Mouse (Mus musculus): ENCODE data around the gene Arhgef26. TPM values are rescaled to one million over a fixed set of nuclear protein-coding genes. Genes with fewer than 3 reads are reported as not detected.

Arhgef26 gene
- not detected in 2 replicates for polyA plus RNA-seq (2012)

DNA sequence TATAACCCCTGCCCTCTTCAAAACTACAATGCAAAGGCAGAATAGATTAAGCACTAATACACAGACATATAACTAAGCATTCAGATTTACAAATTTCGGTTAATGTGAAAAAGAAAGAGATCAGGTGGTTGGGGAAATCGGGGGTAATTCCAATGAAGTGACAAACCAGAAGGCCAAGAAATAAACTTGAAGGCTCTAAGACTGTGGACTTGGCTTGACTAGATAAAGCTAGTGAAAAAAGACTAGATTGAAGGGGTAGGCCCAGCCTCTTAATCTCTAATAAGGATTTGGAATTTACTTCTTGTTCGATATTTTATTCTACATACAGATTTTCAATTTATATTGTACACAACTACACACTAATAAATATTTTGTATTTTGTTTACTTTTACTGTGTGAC, at the start of gene Arhgef26:
Gene Arhgef26, plus strand, starts transcription at position 301 of the 400 bp plus-strand sequence.
- TF ChIP-seq GATA1 (IDR thresholded peaks at IDR 0.05; ENCODE audit: low read length), result no peak

DNA sequence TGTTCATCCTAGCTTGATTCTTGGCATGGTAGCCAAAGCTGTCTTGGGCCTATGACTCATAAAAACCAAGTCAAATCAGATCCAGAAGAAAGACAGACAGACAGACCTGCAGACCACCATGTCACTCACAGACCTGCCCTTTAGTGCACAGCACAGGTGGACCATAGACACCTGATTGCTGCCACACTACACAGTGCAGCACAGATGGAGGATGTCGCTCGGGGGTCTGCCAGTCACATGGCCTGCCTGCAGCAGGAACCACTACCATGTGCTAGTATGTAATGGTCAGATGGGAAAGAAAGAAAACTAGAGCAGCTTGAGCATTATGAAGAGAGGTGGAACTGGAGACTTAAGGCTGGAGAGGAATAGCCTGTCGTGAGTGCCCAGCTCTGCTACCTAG, 27.7 kb upstream of the Arhgef26 start:
- TF ChIP-seq GATA1 (IDR thresholded peaks at IDR 0.05; ENCODE audit: low read length), result no peak

DNA sequence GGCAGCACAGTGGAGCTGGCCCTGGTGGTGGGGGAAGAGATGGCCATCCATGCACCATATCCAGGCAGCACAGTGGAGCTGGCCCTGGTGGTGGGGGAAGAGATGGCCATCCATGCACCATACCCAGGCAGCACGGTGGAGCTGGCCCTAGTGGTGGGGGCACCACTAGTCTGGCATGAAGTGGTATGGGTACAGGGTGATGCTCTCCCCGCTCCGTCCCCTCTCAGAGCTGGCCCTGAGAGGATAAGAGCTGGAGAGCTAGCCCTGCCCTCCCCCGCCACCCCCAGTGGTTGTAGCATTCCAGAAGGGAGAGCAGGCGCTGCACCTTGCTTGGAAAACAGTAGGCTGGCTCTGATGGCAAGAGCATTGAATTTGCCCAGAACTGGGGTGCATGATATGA, 26.9 kb upstream of the Arhgef26 start:
- no peak for TF ChIP-seq GATA1 (IDR thresholded peaks at IDR 0.05; ENCODE audit: low read length)

DNA sequence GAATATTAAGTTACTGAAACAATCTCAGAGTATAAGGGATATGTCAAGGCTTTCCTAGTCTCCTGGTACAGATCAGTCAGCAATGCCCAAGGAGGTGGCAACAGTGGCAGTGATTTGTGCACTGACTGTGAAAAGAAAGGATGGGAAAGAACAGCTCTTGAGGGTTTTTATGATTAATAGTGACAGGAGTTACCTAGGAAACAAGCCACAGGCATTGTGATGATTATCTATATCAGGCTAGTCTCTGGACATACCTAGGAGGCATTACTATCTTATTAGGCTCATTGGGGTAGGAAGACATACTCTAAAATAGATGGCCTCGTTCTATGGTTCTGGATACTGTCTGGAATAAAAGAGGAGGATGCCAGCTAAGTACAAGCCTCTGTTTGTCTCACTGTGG, 13.4 kb upstream of the Arhgef26 start:
- TF ChIP-seq GATA1 (IDR thresholded peaks at IDR 0.05; ENCODE audit: low read length), result no peak

DNA sequence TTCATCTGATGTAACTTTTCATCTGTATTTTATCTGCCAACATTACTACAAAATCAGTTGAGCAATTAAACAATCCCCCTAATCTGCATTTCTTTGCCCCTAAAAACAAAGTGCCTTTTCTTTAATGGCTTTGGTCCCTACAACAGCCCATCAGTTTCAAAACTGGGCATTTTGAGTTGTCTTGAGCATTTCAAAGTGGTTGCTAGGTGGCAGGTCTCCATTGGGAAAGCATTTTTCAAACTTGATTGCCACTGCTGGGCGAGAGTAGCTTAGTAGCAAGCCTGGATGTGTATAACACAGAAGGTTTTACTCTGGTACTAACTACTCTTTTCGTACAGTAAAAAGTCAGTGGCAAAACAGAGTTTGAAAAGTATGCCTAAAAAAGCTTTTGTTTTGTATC, 10.2 kb upstream of the Arhgef26 start:
- no peak for TF ChIP-seq GATA1 (IDR thresholded peaks at IDR 0.05; ENCODE audit: low read length)

DNA sequence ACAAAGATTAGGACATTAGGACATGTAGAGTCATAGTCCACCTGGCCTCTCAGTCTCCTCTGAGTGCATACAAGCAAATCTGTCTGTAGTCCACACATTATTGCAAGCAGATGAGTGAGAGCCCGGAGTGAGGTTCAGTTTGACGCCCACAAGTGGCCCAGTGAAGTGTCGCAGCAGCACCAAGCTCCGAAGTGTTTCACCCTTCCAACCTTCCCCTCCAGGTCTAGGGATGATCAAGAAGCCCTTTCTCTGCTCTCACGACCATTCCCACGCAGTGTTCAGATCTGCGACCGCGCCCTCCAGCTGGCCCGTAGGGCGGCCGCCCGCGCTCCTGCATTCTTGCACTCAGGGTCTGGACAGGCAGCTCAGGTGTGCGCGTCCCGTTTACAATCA, 313 bp downstream of the Arhgef26 start:
- no peak for TF ChIP-seq GATA1 (IDR thresholded peaks at IDR 0.05; ENCODE audit: low read length)

DNA sequence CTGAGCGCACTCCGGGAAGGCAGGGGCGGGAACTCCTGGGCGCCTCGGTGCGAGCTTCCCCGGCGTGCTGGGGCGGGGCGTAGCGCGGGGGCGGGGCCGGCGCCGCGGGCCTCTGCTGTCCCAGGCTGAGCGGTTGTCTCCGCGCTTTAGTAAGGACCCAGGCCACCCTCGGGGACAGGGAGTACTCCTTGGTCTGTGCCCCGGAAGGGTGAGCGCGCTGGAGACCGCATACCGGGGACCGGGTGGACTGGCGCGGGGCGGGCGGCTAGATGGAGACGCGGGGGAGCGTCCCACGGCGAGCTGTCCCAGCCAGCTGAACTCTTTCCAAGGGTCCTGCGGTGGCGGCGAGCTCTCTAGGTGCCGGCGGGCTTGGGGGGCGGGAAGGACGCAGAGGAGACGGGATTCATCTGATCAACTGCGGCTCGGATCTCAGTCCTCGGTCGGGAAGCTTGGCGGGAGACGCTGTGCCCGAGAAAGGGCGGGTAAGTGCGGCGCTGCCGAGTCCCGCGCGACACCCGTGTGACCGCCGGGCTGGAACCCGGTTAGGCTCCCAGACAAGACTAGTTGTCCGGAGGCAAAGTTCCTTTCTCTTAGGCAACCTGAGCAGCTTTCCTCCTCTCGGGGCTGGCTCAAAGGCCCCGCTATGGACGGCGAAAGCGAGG, 841 bp downstream of the Arhgef26 start:
- no peak for TF ChIP-seq GATA1 (IDR thresholded peaks at IDR 0.05; ENCODE audit: low read length)

DNA sequence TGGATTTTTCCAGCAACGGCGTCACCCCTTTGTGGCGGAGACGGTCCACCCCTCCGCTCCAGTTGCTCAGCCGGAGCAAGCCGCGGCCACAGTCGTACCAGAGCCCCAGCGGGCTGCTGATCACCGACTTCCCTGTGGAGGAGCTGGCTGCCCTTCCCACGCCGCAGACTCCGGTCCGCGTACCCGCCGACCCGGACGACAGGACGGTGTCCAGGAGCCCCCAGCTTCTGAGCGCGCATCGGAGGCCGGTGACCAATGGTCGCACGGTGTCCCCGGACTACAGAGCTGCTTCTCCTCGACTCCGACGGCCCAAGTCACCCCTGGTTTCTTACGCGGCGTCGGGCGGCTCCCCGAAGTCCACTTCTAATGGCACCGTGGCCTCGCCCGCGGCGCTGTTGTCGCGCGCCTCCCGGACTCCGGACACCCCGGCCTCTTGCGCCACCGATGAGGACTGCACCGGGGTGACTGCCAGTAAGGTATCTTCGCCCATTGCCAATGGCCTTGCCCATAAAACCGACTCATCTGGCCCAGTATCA, 1.4 kb downstream of the Arhgef26 start:
- no peak for TF ChIP-seq GATA1 (IDR thresholded peaks at IDR 0.05; ENCODE audit: low read length)

DNA sequence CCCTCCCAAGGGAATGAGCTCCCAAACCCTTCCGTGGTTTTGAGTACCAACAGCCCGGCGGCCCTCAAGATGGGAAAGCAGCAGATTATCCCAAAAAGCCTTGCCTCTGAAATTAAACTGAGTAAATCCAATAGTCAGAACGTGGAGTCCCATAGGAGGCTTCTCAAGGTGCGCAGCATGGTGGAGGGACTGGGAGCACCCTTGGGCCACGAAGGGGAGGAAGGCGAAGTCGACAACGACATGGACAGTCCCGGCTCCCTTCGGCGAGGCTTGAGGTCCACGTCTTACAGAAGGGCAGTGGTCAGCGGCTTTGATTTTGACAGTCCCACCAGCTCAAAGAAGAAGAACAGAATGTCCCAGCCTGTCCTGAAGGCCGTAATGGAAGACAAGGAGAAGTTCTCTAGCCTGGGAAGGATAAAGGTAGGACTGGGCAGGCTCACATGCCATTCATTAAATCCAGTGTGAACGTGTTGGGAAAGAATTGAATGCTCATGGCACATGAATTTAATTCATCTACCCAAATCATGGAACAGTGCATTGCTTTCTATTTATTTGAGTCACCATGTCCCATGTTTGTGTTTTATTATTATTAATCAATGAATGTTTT, 2.1 kb downstream of the Arhgef26 start:
- TF ChIP-seq GATA1 (IDR thresholded peaks at IDR 0.05; ENCODE audit: low read length), result no peak

DNA sequence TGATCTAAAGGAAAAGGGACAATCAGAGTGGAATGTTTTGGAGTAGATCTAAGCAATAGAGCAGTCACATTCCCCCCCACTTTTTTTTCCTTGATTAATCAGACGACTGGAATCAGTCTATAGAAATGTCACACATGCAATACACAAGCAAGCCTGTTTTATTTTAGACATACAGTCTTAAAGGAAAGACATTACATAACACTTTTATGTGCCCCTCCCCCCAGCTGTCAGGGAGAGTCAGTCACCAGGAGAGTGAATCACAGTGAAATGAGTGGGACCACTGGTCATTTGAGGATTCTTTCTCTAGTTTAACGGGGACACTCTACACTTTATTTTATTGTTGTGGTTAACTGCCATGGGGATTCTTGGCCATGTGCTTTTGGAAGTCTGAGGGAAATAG, 2.7 kb downstream of the Arhgef26 start:
- TF ChIP-seq GATA1 (IDR thresholded peaks at IDR 0.05; ENCODE audit: low read length), result no peak

DNA sequence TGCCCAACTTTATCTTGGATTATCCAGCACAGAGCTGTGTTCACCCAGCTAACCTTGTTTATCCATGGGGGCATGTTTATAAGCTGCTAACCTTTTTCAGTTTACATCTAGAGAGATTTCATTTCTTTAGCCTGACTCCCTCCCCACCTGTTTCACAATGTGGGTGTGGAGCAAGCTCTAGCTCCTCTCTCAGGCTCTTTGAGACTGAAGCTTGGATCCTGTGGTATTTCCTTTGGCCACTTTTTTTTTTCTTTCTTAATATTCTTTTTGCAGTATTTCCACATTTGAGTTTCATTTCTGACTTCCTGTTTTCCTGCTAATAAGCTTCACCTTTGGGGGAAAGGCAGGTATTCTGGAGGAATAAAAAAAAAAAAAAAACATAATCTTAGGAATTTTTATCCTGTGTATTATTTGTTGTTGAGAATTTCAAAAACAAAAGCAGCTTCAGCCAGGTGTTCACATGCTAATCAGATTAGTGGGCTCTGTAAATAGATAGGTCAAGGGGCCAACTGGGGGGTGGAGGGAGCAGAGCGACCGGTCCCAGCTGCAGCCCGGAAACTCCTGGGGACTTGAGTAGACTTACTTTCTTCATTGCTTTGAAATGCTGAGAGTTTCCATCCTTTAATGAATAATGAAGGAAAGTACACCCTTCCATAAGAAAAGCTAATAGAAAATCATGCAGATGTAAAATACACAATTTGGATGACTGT, 3.5 kb downstream of the Arhgef26 start:
- TF ChIP-seq GATA1 (IDR thresholded peaks at IDR 0.05; ENCODE audit: low read length), result no peak

DNA sequence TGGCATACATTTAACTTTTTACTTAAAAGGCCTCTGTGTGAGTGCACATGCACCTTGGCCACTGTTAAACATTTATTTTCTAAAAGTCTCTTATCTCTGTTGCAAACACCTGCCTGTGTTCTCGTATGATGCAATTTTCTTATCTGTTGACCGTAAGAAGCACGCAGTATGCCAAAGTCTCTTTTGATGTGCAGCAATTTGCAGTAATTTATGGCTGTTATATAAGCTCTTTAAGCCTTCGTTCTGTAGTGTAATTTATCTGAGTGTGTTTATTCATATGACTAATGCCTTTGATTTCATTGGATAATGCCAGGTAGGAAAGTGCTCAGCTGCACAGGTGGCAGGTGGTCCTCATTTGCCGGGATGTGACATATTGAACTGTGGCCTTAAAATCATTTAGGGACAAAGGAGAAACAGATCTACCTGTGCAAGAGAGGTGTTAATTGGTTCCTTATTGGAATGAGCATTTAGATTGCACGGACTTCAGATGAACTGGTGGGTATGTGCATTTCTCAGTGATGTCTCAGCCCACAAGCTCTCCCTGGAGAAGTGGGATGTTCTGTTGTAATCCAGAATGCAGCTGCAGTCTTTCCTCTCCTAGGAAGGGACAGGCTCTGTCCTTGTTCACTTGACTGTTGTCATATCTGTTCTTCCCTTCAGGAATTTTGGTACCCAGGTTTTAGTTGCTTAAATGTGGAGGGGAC, 10.5 kb downstream of the Arhgef26 start:
- no peak for TF ChIP-seq GATA1 (IDR thresholded peaks at IDR 0.05; ENCODE audit: low read length)

DNA sequence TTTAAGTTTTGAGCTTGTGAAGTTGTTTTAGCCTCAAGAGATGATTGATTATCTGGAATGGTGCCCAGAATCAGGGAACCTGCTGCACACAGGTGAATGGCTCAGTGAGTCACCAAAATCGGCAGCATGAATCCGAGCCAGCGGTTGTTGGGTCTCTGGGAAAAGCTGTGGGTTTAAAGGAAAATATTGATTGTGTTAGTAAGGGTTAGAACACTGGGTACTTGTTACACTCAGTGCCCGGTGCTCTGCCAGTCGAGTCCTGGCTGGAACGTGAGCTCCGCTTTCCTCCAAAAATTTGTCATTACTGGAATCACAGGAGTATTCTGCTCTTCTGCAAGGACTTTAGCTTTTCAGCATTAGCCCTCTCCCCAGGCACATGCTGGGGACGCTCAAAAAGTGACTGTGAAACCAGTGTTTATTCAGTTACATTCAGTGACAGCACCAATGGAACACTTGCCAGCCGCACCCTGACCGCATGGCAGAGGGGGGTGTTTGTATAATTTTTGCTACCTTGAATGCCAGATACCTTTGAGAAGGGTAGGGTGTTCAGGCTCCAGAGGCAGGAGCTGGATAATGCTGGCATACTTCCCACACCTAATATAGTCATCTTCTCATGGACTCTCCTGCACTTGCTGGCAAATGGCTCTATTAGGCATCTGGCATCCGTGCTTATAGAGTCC, 11.2 kb downstream of the Arhgef26 start:
- TF ChIP-seq GATA1 (IDR thresholded peaks at IDR 0.05; ENCODE audit: low read length), result no peak

DNA sequence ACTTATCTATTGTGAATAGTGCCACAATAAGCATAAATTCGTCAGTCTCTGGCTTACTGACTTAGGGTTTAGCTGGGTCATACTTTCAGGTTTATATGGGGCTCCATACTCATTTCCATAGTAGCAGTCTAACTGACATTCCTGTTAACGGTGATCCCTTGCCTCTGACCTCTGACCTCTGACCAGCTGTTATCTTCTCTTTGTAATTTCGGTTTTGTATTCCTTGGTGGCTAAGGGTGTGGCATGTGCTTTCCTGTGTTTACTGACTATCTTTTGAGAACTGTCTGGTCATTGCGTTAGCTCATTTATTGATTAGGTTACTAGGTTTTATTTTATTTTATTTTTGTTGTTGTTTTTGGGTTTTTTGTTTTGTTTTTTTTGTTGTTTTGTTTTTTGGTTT, 13.9 kb downstream of the Arhgef26 start:
- no peak for TF ChIP-seq GATA1 (IDR thresholded peaks at IDR 0.05; ENCODE audit: low read length)

DNA sequence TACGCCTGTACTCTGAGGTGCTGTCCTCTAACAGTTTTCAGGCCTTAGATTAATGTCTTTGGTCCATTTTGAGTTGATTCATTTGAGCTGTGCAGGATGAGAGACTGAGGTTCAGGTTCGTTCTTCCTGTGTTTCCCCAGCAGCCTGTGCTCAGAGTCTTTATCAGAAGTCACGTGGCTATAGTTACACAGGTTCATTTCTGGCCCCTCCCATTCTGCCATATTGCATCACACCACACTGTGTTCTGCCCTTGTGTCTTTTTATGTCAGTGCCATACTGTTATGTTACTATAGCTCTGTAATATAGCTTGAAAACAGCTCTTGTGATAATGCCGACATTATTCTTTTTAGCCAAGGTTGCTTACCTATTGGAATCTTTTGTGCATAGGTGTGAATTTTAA, 14.7 kb downstream of the Arhgef26 start:
- TF ChIP-seq GATA1 (IDR thresholded peaks at IDR 0.05; ENCODE audit: low read length), result no peak
